Mouse (Mus musculus) kidney, embryonic 16.5 days (tissue): ENCODE results near the gene Kifc3. TPM values are rescaled to one million over a fixed set of nuclear protein-coding genes. Genes with fewer than 3 reads are reported as not detected.

Experiments used
- ATAC-seq: fragments of 200-750 bp; cut with Nextera tagmentation; 2 replicates; pipeline ENCODE4 v1.8.0; 2017; ENCODE audit warnings: moderate TSS enrichment; ENCODE audit not compliant: low FRiP score, low TSS enrichment
- H3K27ac ChIP-seq: fragments of 300-500 bp; sonication (generic); 2 replicates; pipeline ENCODE4 v1.5.1; 2014; ENCODE audit warnings: low read length
- H3K27me3 ChIP-seq: fragments of 300-500 bp; sonication (generic); 2 replicates; pipeline ENCODE4 v1.6.1; 2014; ENCODE audit warnings: low read length, control low read depth, mixed read lengths; ENCODE audit not compliant: insufficient read depth
- H3K36me3 ChIP-seq: fragments of 300-500 bp; sonication (generic); 2 replicates; pipeline ENCODE4 v1.6.1; 2014; ENCODE audit warnings: low read length, control low read depth, mixed read lengths; ENCODE audit not compliant: insufficient read depth
- H3K4me1 ChIP-seq: fragments of 300-500 bp; sonication (generic); 2 replicates; pipeline ENCODE4 v1.6.1; 2014; ENCODE audit warnings: low read length, control low read depth, mixed read lengths; ENCODE audit not compliant: insufficient read depth
- H3K4me2 ChIP-seq: fragments of 300-500 bp; sonication (generic); replicated peaks from 2 replicates; pipeline ENCODE4 v1.6.1; 2014; ENCODE audit warnings: low read depth, low read length
- H3K4me3 ChIP-seq: fragments of 300-500 bp; sonication (generic); 2 replicates; pipeline ENCODE4 v1.5.1; 2014; ENCODE audit warnings: mild to moderate bottlenecking, low read length
- H3K9ac ChIP-seq: fragments of 300-500 bp; sonication (generic); replicated peaks from 2 replicates; pipeline ENCODE4 v1.6.1; 2014; ENCODE audit warnings: low read length
- H3K9me3 ChIP-seq: fragments of 300-500 bp; sonication (generic); 2 replicates; pipeline ENCODE4 v1.6.1; 2016; ENCODE audit warnings: low read length, control low read depth
- WGBS: fragments of 180-500 bp; shearing (Covaris S2); extraction: QIAGEN DNeasy Blood & Tissue Kit; methylation state at CpG from one replicate; pipeline ENCODE4 v1.1.7; 2014; 5-methylcytosine and 5-hydroxymethylcytosine counted together
- polyA plus RNA-seq: library from polyadenylated mRNA; unstranded; fragments of >200 nt; fragmentation: Nextera tagmentation; extraction: Ambion mirVana; gene quantifications from 2 replicates; pipeline ENCODE4 v1.2.1, GENCODE M21; 2015

Kifc3 gene
- polyA plus RNA-seq, 1 experiment from 2014 or later = 37.7 TPM

GRCm38 (mm10) chr8:95204039-95204380, 1.4 kb upstream of the Kifc3 start:
- peak; percentile 81 for ATAC-seq
- Histone ChIP-seq H3K36me3 (no peaks in the 10 kb centered on the region), H3K4me3 (no peak overlapping the region), H3K4me2 (no peak overlapping the region), H3K27ac (no peak overlapping the region), H3K27me3 (no peaks in the 10 kb centered on the region), H3K4me1 (peaks cover 7% of the 10 kb centered on the region), H3K9me3 (no peaks in the 10 kb centered on the region), H3K9ac (no peak overlapping the region)
- WGBS = 20% methylated on average over 10 of the region's 10 CpGs

- Histone ChIP-seq H3K4me2 (no peak overlapping the region), H3K9ac (no peak overlapping the region), H3K36me3 (no peaks in the 10 kb centered on the region), H3K4me3 (no peak overlapping the region), H3K27me3 (no peaks in the 10 kb centered on the region), H3K4me1 (peaks cover 7% of the 10 kb centered on the region), H3K27ac (no peak overlapping the region), H3K9me3 (no peaks in the 10 kb centered on the region)
- no peak for ATAC-seq
- WGBS = 49% methylated on average over 9 of the region's 9 CpGs
These were observed 870 bp upstream of the Kifc3 start for GRCm38 (mm10) chr8:95203326-95204038.

- Histone ChIP-seq H3K9me3 (no peaks in the 10 kb centered on the region), H3K4me2 (peak overlapping the region; percentile 15; the same call in 1 of the 2 replicates), H3K4me3 (no peak overlapping the region; the same call in 1 of the 2 replicates), H3K36me3 (no peaks in the 10 kb centered on the region), H3K4me1 (peaks cover 7% of the 10 kb centered on the region), H3K27me3 (no peaks in the 10 kb centered on the region), H3K27ac (peak overlapping the region; percentile 72; the same call in 1 of the 2 replicates), H3K9ac (0 out of 2 replicates have a peak overlapping the region, but pooled peaks have one; percentile 20)
- WGBS = 67% methylated on average over 8 of the region's 8 CpGs
- no peak for ATAC-seq
These were observed 499 bp downstream of the Kifc3 start for GRCm38 (mm10) chr8:95202056-95202570.

GRCm38 (mm10) chr8:95201491-95201890, 1.1 kb downstream of the Kifc3 start:
- Histone ChIP-seq H3K27ac (no peak overlapping the region), H3K9me3 (no peaks in the 10 kb centered on the region), H3K27me3 (no peaks in the 10 kb centered on the region), H3K9ac (no peak overlapping the region), H3K36me3 (no peaks in the 10 kb centered on the region), H3K4me2 (peak overlapping the region; percentile 15; the same call in 1 of the 2 replicates), H3K4me3 (no peak overlapping the region), H3K4me1 (peaks cover 7% of the 10 kb centered on the region)
- WGBS = 61% methylated on average over 7 of the region's 7 CpGs
- no peak for ATAC-seq

GRCm38 (mm10) chr8:95200001-95200405, 2.6 kb downstream of the Kifc3 start:
- no peak for ATAC-seq
- Histone ChIP-seq H3K4me2 (no peak overlapping the region), H3K4me1 (peaks cover 7% of the 10 kb centered on the region), H3K36me3 (no peaks in the 10 kb centered on the region), H3K27me3 (no peaks in the 10 kb centered on the region), H3K9ac (no peak overlapping the region), H3K9me3 (no peaks in the 10 kb centered on the region), H3K4me3 (no peak overlapping the region), H3K27ac (no peak overlapping the region)
- WGBS = 68% methylated on average over 9 of the region's 9 CpGs

- H3K9ac ChIP-seq = no peak overlapping the region
- H3K9me3 ChIP-seq = no peaks in the 10 kb centered on the region
- no peak overlapping the region for H3K4me2 ChIP-seq
- no peak overlapping the region for H3K27ac ChIP-seq
- WGBS = 56% methylated on average over 11 of the region's 11 CpGs
- H3K36me3 ChIP-seq = no peaks in the 10 kb centered on the region
- no peak overlapping the region for H3K4me3 ChIP-seq
- H3K4me1 ChIP-seq = no peaks in the 10 kb centered on the region
- H3K27me3 ChIP-seq = no peaks in the 10 kb centered on the region
- ATAC-seq = no peak
These were observed 6.9 kb downstream of the Kifc3 start for GRCm38 (mm10) chr8:95195728-95196127.

GRCm38 (mm10) chr8:95191497-95192175, 11.0 kb downstream of the Kifc3 start:
- ATAC-seq = no peak
- no peak overlapping the region for H3K4me2 ChIP-seq
- WGBS = 89% methylated on average over 9 of the region's 9 CpGs

GRCm38 (mm10) chr8:95187579-95187978, 15.0 kb downstream of the Kifc3 start:
- H3K4me3 ChIP-seq = no peak overlapping the region
- peaks cover 8% of the 10 kb centered on the region; the same call in 1 of the 2 replicates for H3K4me1 ChIP-seq
- no peaks in the 10 kb centered on the region for H3K36me3 ChIP-seq
- no peak overlapping the region for H3K4me2 ChIP-seq
- H3K9me3 ChIP-seq = no peaks in the 10 kb centered on the region
- H3K27me3 ChIP-seq = no peaks in the 10 kb centered on the region
- no peak overlapping the region for H3K27ac ChIP-seq
- ATAC-seq = no peak
- no peak overlapping the region for H3K9ac ChIP-seq
- 59% methylated on average over 5 of the region's 5 CpGs for WGBS

More at GRCm38 (mm10) chr8:95191497-95192175, 11.0 kb downstream of the Kifc3 start:
- H3K36me3 ChIP-seq = no peaks in the 10 kb centered on the region
- no peaks in the 10 kb centered on the region for H3K27me3 ChIP-seq
- no peak overlapping the region for H3K27ac ChIP-seq
- H3K4me1 ChIP-seq = peaks cover 8% of the 10 kb centered on the region; the same call in 1 of the 2 replicates
- H3K9me3 ChIP-seq = no peaks in the 10 kb centered on the region
- H3K4me3 ChIP-seq = no peak overlapping the region
- no peak overlapping the region for H3K9ac ChIP-seq

GRCm38 (mm10) chr8:95185891-95186513, 16.6 kb downstream of the Kifc3 start:
- no peaks in the 10 kb centered on the region for H3K36me3 ChIP-seq
- no peaks in the 10 kb centered on the region for H3K9me3 ChIP-seq
- H3K4me3 ChIP-seq = no peak overlapping the region
- no peak for ATAC-seq
- H3K27me3 ChIP-seq = no peaks in the 10 kb centered on the region
- H3K27ac ChIP-seq = no peak overlapping the region
- H3K4me2 ChIP-seq = no peak overlapping the region
- WGBS = 58% methylated on average over 7 of the region's 7 CpGs
- H3K4me1 ChIP-seq = peaks cover 8% of the 10 kb centered on the region; the same call in 1 of the 2 replicates
- no peak overlapping the region for H3K9ac ChIP-seq
